Mouse (Mus musculus): ENCODE measurements around the gene Tead1.

DNA sequence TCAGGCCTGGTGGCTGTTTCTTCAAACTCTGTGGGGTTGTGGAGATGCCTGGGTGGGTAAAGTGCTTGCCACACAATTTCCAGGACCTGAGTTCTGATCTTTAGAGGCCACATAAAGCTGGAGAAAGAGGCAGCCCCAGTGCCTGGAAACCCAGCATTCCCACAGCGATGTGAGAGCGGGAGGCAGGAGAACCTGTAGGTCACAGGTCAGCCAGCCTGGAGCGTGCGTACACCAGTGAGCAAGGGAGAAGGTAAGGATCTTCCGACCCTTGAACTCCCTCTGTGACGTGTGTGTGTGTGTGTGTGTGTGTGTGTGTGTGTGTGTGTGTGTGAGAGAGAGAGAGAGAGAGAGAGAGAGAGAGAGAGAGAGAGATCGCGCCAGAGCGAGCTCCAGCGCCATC, 14.4 kb downstream of the Tead1 start:
- TF ChIP-seq MYOG (IDR thresholded peaks at IDR 0.05; ENCODE audit: control insufficient read depth in 1 of 3, insufficient read depth in 1 of 3, insufficient read length in 2 of 3, low read depth in 2 of 3) (no peak), POLR2A (IDR thresholded peaks at IDR 0.05; ENCODE audit: insufficient read length, low read depth) (no peak), MAX (IDR thresholded peaks at IDR 0.05; ENCODE audit: low read depth) (no peak), E2F4 (IDR thresholded peaks at IDR 0.05; ENCODE audit: insufficient read depth) (no peak), CEBPB (IDR thresholded peaks at IDR 0.05; ENCODE audit: insufficient read depth, poor library complexity, severe bottlenecking) (no peak), SRF (IDR thresholded peaks at IDR 0.05; ENCODE audit: control insufficient read depth, insufficient read length, low read depth) (no peak), POLR2AphosphoS2 (IDR thresholded peaks at IDR 0.05; ENCODE audit: insufficient read length, low read depth) (no peak), USF1 (IDR thresholded peaks at IDR 0.05; ENCODE audit: low read depth) (no peak), REST (IDR thresholded peaks at IDR 0.05; ENCODE audit: insufficient read depth, insufficient read length) (no peak), MYOD1 (IDR thresholded peaks at IDR 0.05; ENCODE audit: control insufficient read depth in 1 of 3, insufficient read length in 2 of 3, low read depth in 2 of 3) (no peak)

Measured in myocyte (in vitro differentiated cells).